Mouse (Mus musculus) embryonic facial prominence, embryonic 14.5 days (tissue): ENCODE results near the gene Khk. TPM values are rescaled to one million over a fixed set of nuclear protein-coding genes. Genes with fewer than 3 reads are reported as not detected.

ENCODE experiments used
- ATAC-seq: fragments of 200-750 bp; cut with Nextera tagmentation; 2 replicates; pipeline ENCODE4 v1.8.0; 2017; ENCODE audit warnings: low read depth, moderate number of reproducible peaks, moderate TSS enrichment
- DNase-seq: peaks from one replicate; pipeline ENCODE4 v3.0.0-alpha.2; 2015; ENCODE audit warnings: low spot score
- H3K27ac ChIP-seq: fragments of 300-500 bp; sonication (generic); replicated peaks from 2 replicates; pipeline ENCODE4 v1.5.1; 2014; ENCODE audit warnings: low read depth, mild to moderate bottlenecking, low read length, moderate library complexity
- H3K27me3 ChIP-seq: fragments of 300-500 bp; sonication (generic); replicated peaks from 2 replicates; pipeline ENCODE4 v1.6.1; 2014; ENCODE audit warnings: low read length; ENCODE audit not compliant: control insufficient read depth, insufficient read depth
- H3K36me3 ChIP-seq: fragments of 300-500 bp; sonication (generic); 2 replicates; pipeline ENCODE4 v1.6.1; 2014; ENCODE audit warnings: low read length, mixed read lengths; ENCODE audit not compliant: control insufficient read depth, insufficient read depth
- H3K4me1 ChIP-seq: fragments of 300-500 bp; sonication (generic); 2 replicates; pipeline ENCODE4 v1.6.1; 2014; ENCODE audit warnings: antibody characterized with exemption, low read length; ENCODE audit not compliant: control insufficient read depth, insufficient read depth
- H3K4me2 ChIP-seq: fragments of 300-500 bp; sonication (generic); 2 replicates; pipeline ENCODE4 v1.6.1; 2014; ENCODE audit warnings: low read depth, mild to moderate bottlenecking, low read length, moderate library complexity, mixed read lengths
- H3K4me3 ChIP-seq: fragments of 300-500 bp; sonication (generic); 2 replicates; pipeline ENCODE4 v1.5.1; 2014; ENCODE audit warnings: low read depth, mild to moderate bottlenecking, low read length
- H3K9ac ChIP-seq: fragments of 300-500 bp; sonication (generic); 2 replicates; pipeline ENCODE4 v1.6.1; 2014; ENCODE audit warnings: low read depth, mild to moderate bottlenecking, low read length, moderate library complexity, mixed read lengths
- H3K9me3 ChIP-seq: fragments of 300-500 bp; sonication (generic); 2 replicates; pipeline ENCODE4 v1.6.1; 2016; ENCODE audit warnings: low read length; ENCODE audit not compliant: control insufficient read depth
- WGBS: fragments of 180-500 bp; shearing (Covaris S2); extraction: QIAGEN DNeasy Blood & Tissue Kit; methylation state at CpG from one replicate; pipeline ENCODE4 v1.1.7; 2014; 5-methylcytosine and 5-hydroxymethylcytosine counted together
- polyA plus RNA-seq: library from polyadenylated mRNA; unstranded; fragments of >200 nt; fragmentation: Nextera tagmentation; extraction: Ambion mirVana; gene quantifications from 2 replicates; pipeline ENCODE4 v1.2.1, GENCODE M21; 2014

The Khk gene
- polyA plus RNA-seq, 1 experiment from 2014 or later = 22.1 TPM

GRCm38 (mm10) chr5:30960814-30961213 is 39.6 kb downstream of the Khk start:
- Histone ChIP-seq H3K27ac (peak overlapping the region; percentile 84; the same call in 1 of the 2 replicates), H3K4me1 (peaks cover 14% of the 10 kb centered on the region), H3K36me3 (peaks cover 15% of the 10 kb centered on the region), H3K4me3 (peak overlapping the region; percentile 85), H3K4me2 (peak overlapping the region; percentile 79), H3K9ac (no peak overlapping the region), H3K9me3 (no peaks in the 10 kb centered on the region), H3K27me3 (no peaks in the 10 kb centered on the region)
- ATAC-seq (no peak), DNase-seq (no peak)
- 88% methylated on average over 2 of the region's 2 CpGs for WGBS

- no peak overlapping the region for H3K4me3 ChIP-seq
- no peak overlapping the region for H3K27ac ChIP-seq
- H3K9ac ChIP-seq = no peak overlapping the region
- DNase-seq (no peak), ATAC-seq (no peak)
- peaks cover 11% of the 10 kb centered on the region for H3K36me3 ChIP-seq
- H3K9me3 ChIP-seq = no peaks in the 10 kb centered on the region
- H3K4me1 ChIP-seq = peaks cover 14% of the 10 kb centered on the region
- H3K27me3 ChIP-seq = no peaks in the 10 kb centered on the region
- 71% methylated on average over 10 of the region's 10 CpGs for WGBS
- no peak overlapping the region for H3K4me2 ChIP-seq
Observed at GRCm38 (mm10) chr5:30961545-30962505, 40.6 kb downstream of the Khk start.

GRCm38 (mm10) chr5:30963916-30964315 is 42.7 kb downstream of the Khk start:
- peaks cover 4% of the 10 kb centered on the region for H3K4me1 ChIP-seq
- ATAC-seq (no peak), DNase-seq (no peak)
- H3K9ac ChIP-seq = no peak overlapping the region
- no peaks in the 10 kb centered on the region for H3K9me3 ChIP-seq
- WGBS = 72% methylated on average over 3 of the region's 3 CpGs
- H3K27ac ChIP-seq = no peak overlapping the region
- H3K27me3 ChIP-seq = no peaks in the 10 kb centered on the region
- no peaks in the 10 kb centered on the region for H3K36me3 ChIP-seq
- no peak overlapping the region for H3K4me2 ChIP-seq
- H3K4me3 ChIP-seq = no peak overlapping the region

DNA sequence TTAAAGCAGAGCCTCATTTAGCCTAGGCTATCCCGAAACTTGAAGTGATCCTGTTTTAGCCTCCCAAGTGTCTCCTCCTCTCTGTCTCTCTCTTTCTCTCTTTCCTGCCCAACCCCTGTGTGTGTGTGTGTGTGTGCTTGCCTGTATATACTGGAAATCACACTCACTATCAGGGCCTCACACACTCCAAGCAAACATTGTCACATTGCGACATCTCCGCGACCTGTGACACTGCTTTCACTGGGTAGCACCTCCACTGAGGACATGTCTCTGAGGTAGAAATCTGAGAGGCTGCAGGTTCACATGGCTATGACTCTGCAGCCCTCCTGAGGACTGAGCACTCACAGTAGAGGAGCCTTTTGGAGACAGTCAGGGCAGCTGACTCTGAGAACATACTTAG is 45.0 kb downstream of the Khk start:
- no peaks in the 10 kb centered on the region for H3K27me3 ChIP-seq
- WGBS = 90% methylated on average over 4 of the region's 4 CpGs
- no peak overlapping the region for H3K4me2 ChIP-seq
- no peak for DNase-seq
- no peak for ATAC-seq
- H3K4me1 ChIP-seq = no peaks in the 10 kb centered on the region
- no peak overlapping the region for H3K9ac ChIP-seq
- H3K9me3 ChIP-seq = no peaks in the 10 kb centered on the region
- H3K36me3 ChIP-seq = no peaks in the 10 kb centered on the region
- H3K27ac ChIP-seq = no peak overlapping the region
- no peak overlapping the region for H3K4me3 ChIP-seq

DNA sequence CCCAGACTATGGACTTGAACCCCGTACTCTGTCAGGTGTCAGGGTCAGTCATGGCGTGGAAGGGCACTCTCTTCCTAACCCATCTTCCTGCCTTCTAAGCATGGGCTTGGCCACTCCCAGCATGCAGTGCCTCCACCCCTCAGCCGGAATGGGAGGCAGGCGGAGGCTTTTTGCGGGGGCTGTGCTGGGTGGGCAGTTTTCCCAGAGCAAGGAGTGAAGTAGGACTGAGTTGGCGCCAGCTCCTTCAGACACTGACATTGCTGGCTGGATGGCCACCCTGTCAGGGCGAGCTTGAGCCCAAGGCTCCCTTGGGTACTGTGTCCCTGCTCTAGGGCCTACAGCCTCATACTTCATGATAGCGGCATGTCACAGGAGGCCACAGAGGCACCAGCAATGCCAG is 47.2 kb downstream of the Khk start, which contains the start of gene Tcf23:
Tcf23 (plus strand) TSS at position 247 of the 400 bp plus-strand sequence.
- Histone ChIP-seq H3K4me2 (no peak within 1 kb of the TSS), H3K4me1 (no peaks in the 10 kb centered on the region), H3K36me3 (no peaks in the 10 kb centered on the region), H3K9ac (no peak within 1 kb of the TSS), H3K4me3 (no peak within 1 kb of the TSS), H3K9me3 (no peaks in the 10 kb centered on the region), H3K27ac (no peak within 1 kb of the TSS), H3K27me3 (no peaks in the 10 kb centered on the region)
- ATAC-seq = no peak
- DNase-seq = no peak
- 66% methylated on average over 8 of the region's 8 CpGs for WGBS

DNA sequence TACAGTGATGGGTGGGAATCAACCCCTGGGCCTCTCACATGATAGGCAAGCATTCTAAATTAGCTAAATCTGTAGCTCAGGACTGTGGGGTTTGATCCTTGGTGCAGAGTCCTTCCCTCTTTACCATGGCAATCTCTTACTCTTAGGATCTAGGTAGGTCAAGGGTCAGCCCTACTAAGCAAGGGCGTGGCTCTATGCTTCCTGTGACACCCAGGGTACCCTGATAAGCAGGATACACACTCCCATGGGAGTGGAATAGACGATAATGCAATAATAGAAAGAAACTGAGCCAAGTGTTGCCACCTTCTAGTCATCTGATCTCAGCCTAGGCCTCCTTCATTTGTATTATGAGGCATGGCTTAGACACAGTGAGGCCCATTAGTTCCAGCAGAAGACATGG is 48.2 kb downstream of the Khk start:
- Histone ChIP-seq H3K27me3 (no peaks in the 10 kb centered on the region), H3K9ac (no peak overlapping the region), H3K36me3 (no peaks in the 10 kb centered on the region), H3K4me1 (no peaks in the 10 kb centered on the region), H3K27ac (no peak overlapping the region), H3K4me2 (no peak overlapping the region), H3K4me3 (no peak overlapping the region), H3K9me3 (no peaks in the 10 kb centered on the region)
- 71% methylated on average over 2 of the region's 2 CpGs for WGBS
- DNase-seq = no peak
- no peak for ATAC-seq

DNA sequence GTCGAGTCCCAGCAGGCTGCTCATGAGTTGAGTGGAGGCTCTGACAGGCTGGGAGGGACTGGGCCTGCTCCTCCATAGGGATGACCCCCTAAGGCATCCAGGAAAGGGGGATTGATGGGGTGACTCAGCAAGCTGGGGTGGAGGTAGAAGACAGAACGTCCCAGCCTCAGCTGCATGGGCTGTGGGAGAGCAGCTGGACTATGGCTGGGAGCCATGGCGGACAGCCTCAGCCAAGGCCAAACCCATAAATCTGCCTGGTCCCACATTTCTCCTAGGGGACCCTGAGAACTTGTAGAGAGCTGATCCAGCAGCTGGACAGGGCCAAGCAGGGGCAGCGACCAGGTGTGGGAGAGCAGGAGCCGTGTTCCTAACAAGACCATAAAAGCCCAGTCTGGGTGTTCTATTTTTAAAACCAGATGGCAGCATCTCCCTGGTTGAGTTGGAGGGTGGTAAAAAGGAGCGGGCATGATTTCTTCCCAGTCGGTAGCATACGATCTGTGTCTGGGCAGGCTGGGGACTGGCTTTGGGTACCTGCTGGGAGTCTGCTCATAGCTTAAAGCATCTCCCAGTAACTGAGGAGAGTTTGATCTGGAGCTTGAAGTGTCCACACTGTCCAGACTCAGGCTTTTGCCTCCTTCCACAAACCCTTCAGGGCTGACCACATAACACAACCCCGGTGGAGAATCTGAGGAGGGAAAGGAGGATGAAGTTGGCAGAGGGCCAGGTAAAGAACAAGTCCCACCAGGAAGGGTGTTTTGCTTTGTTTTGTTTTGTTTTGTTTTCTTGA is 53.8 kb downstream of the Khk start:
- H3K9ac ChIP-seq = no peak overlapping the region

More for the DNA sequence above, 53.8 kb downstream of the Khk start:
- no peaks in the 10 kb centered on the region for H3K27me3 ChIP-seq
- no peak overlapping the region for H3K27ac ChIP-seq
- H3K4me2 ChIP-seq = no peak overlapping the region
- no peak overlapping the region for H3K4me3 ChIP-seq
- no peak for ATAC-seq
- H3K4me1 ChIP-seq = no peaks in the 10 kb centered on the region
- no peak for DNase-seq
- 70% methylated on average over 9 of the region's 9 CpGs for WGBS
- no peaks in the 10 kb centered on the region for H3K36me3 ChIP-seq
- no peaks in the 10 kb centered on the region for H3K9me3 ChIP-seq
